In genomic region chr2:127346334-127346733, GRCm38 (mm10) we compare ENCODE assay signal across 16 mouse cellular contexts. TPM values are rescaled to one million over a fixed set of nuclear protein-coding genes. Genes with fewer than 3 reads are reported as not detected.
DNase-seq lines count a peak whose midpoint lies in the region; ATAC-seq and TF ChIP-seq lines count a peak whose summit lies in the region.
"Had no signal": no experiment of that assay in that cellular context is flagged by ENCODE, and none has a peak within 500 bp of the region (broad histone marks: within the 10 kb centered on the region; RNA-seq: fewer than 3 reads in every experiment).

No protein-coding gene starts in this region.

- intact Hi-C loops in heart, adult 2 months (cut with DNase I), result no loop called here
- intact Hi-C loops in heart, postnatal 14 days (cut with DNase I), result no loop called here

- no peaks in the 10 kb centered on the region for H3K4me1 ChIP-seq in heart, adult 2 months (ENCODE audit: control insufficient read depth, insufficient read depth, low read length)
- H3K4me1 ChIP-seq in lung, embryonic 14.5 days (ENCODE audit: insufficient read depth), result no peaks in the 10 kb centered on the region
- H3K4me1 ChIP-seq: forebrain, embryonic 13.5 days had no signal

- no peaks in the 10 kb centered on the region for H3K27me3 ChIP-seq in heart, adult 2 months (ENCODE audit: control insufficient read depth, insufficient read depth, low read length)
- H3K27me3 ChIP-seq in lung, embryonic 14.5 days (ENCODE audit: insufficient read depth, low read length), result no peaks in the 10 kb centered on the region

- H3K9me3 ChIP-seq in lung, embryonic 14.5 days (ENCODE audit: low read depth, low read length), result no peaks in the 10 kb centered on the region
- H3K9me3 ChIP-seq: forebrain, embryonic 13.5 days had no signal

- no peak overlapping the region for H3K4me3 ChIP-seq in heart, adult 2 months
- no peak overlapping the region for H3K4me3 ChIP-seq in lung, embryonic 14.5 days (ENCODE audit: low read depth, low read length)
- H3K4me3 ChIP-seq: forebrain, embryonic 13.5 days had no signal

- DNase-seq in heart, adult 2 months, result no peak
- DNase-seq in heart, postnatal 14 days, result no peak
- peak; percentile 35 for DNase-seq in lung, embryonic 14.5 days
- no peak for DNase-seq in lung, postnatal 25 days (ENCODE audit: low spot score)
- DNase-seq in induced T-regulatory cell, adult 2 months (ENCODE audit: low read depth), result peak; percentile 65
- DNase-seq in urinary bladder, postnatal 36 days (ENCODE audit: low spot score in 2 of 2), result no peak
- DNase-seq: cerebellum, adult 11 months; gastrocnemius, postnatal 14 days had no signal

- no peaks in the 10 kb centered on the region for H3K36me3 ChIP-seq in heart, adult 2 months (ENCODE audit: control insufficient read depth, insufficient read depth, low read length)
- no peaks in the 10 kb centered on the region for H3K36me3 ChIP-seq in lung, embryonic 14.5 days (ENCODE audit: insufficient read depth)

- 63% methylated on average over 1 of the region's 1 CpGs for WGBS in heart, adult 2 months
- 68% methylated on average over 1 of the region's 1 CpGs for WGBS in lung, embryonic 14.5 days

- no peak for ATAC-seq in lung, embryonic 14.5 days (ENCODE audit: insufficient read depth)
- peak; percentile 49 for ATAC-seq in CD4-positive, CD25-positive, alpha-beta regulatory T cell, adult 4 months
- no peak for ATAC-seq in erythroblast, adult 5-6 weeks (replicated peaks; ENCODE audit: low FRiP score, poor library complexity, severe bottlenecking)
- ATAC-seq: forebrain, embryonic 13.5 days had no signal

- H3K79me2 ChIP-seq in heart, adult 2 months (replicated peaks; ENCODE audit: control insufficient read depth, insufficient read depth, low read length), result no peaks in the 10 kb centered on the region

- H3K27ac ChIP-seq in heart, adult 2 months, result no peak overlapping the region
- H3K27ac ChIP-seq in lung, embryonic 14.5 days (ENCODE audit: low read depth), result no peak overlapping the region
- H3K27ac ChIP-seq: forebrain, embryonic 13.5 days had no signal

- TF ChIP-seq EP300 in heart, adult 2 months (IDR thresholded peaks at IDR 0.05; ENCODE audit: insufficient read depth, low read depth, low read length), result no peak

- H3K4me2 ChIP-seq in lung, embryonic 14.5 days, result no peak overlapping the region
- H3K4me2 ChIP-seq: forebrain, embryonic 13.5 days; midbrain, embryonic 11.5 days had no signal

- no peak for TF ChIP-seq POLR2A in heart, adult 2 months (IDR thresholded peaks at IDR 0.05; ENCODE audit: insufficient read depth, low read depth, low read length)

- H3K9ac ChIP-seq in heart, adult 2 months (ENCODE audit: low read depth, low read length), result no peak overlapping the region
- no peak overlapping the region for H3K9ac ChIP-seq in lung, embryonic 14.5 days
- H3K9ac ChIP-seq: forebrain, embryonic 13.5 days had no signal

- TF ChIP-seq CTCF in heart, adult 2 months (IDR thresholded peaks at IDR 0.05), result peak; percentile 39
- TF ChIP-seq CTCF in lung, embryonic 14.5 days (IDR thresholded peaks at IDR 0.05; ENCODE audit: low read depth), result peak; percentile 48

RNA-seq across cellular contexts. Expression of gene Astl, which starts 7.9 kb away (rescaled TPM):
- total RNA-seq in heart, adult 2 months (2021), result not detected
- not detected in 2 replicates for polyA plus RNA-seq in heart, adult 2 months (2012; rRNA removed)
- total RNA-seq in heart, postnatal 14 days (2021), result not detected
- polyA plus RNA-seq in lung, embryonic 14.5 days (2014; fragmentation: Nextera tagmentation; extraction: Ambion mirVana), result not detected in 2 replicates
- polyA plus RNA-seq in CD4-positive, CD25-positive, alpha-beta regulatory T cell, adult 4 months (2017; shearing (Covaris generic)), result under 1 TPM; 0.22 to 0.42 TPM
- total RNA-seq in erythroblast, adult 5-6 weeks (2015; ENCODE audit: low replicate concordance), result not detected in 2 replicates
- not detected in 2 replicates for total RNA-seq in erythroblast, adult 5-6 weeks (2017; ENCODE audit: low replicate concordance)
- total RNA-seq: gastrocnemius, postnatal 14 days; heart, postnatal 25 days had no signal
- polyA plus RNA-seq: forebrain, embryonic 13.5 days; liver, embryonic 16.5 days; midbrain, embryonic 11.5 days; neural tube, embryonic 14.5 days; testis, adult 2 months had no signal

RNA-seq across cellular contexts. Expression of gene Dusp2, which starts 10.4 kb away (rescaled TPM):
- under 1 TPM; 0.44 to 0.45 TPM for total RNA-seq in heart, adult 2 months (2021)
- polyA plus RNA-seq in heart, adult 2 months (2012; rRNA removed), result 0.97 and 1.1 TPM in 2 replicates
- total RNA-seq in heart, postnatal 14 days (2021), result 1 to 10 TPM; 1.0 to 4.0 TPM
- polyA plus RNA-seq in lung, embryonic 14.5 days (2014; fragmentation: Nextera tagmentation; extraction: Ambion mirVana), result 12.3 and 15.7 TPM in 2 replicates
- 10 to 100 TPM; 20.1 to 45.4 TPM for polyA plus RNA-seq in CD4-positive, CD25-positive, alpha-beta regulatory T cell, adult 4 months (2017; shearing (Covaris generic))
- 3.6 and 5.6 TPM in 2 replicates for total RNA-seq in erythroblast, adult 5-6 weeks (2015; ENCODE audit: low replicate concordance)
- 0.34 and 1.5 TPM in 2 replicates for total RNA-seq in erythroblast, adult 5-6 weeks (2017; ENCODE audit: low replicate concordance)

RNA-seq across cellular contexts. Expression of gene Adra2b, which starts 16.7 kb away (rescaled TPM):
- total RNA-seq in heart, adult 2 months (2021), result 1 to 10 TPM in 1 of 2 experiments, under 1 TPM in 1; 0.73 to 1.1 TPM
- 1.0 and 1.6 TPM in 2 replicates for polyA plus RNA-seq in heart, adult 2 months (2012; rRNA removed)
- total RNA-seq in heart, postnatal 14 days (2021), result 1 to 10 TPM; 1.4 to 1.9 TPM
- not detected in 2 replicates for polyA plus RNA-seq in lung, embryonic 14.5 days (2014; fragmentation: Nextera tagmentation; extraction: Ambion mirVana)
- polyA plus RNA-seq in CD4-positive, CD25-positive, alpha-beta regulatory T cell, adult 4 months (2017; shearing (Covaris generic)), result not detected
- total RNA-seq in erythroblast, adult 5-6 weeks (2015; ENCODE audit: low replicate concordance), result not detected in 2 replicates
- not detected in 2 replicates for total RNA-seq in erythroblast, adult 5-6 weeks (2017; ENCODE audit: low replicate concordance)

Comparison
In these comparisons a context has a peak if more than half of its experiments do, and no peak if none do; other contexts are left out.
1. DNase-seq: peak in lung, embryonic 14.5 days (single experiment) and induced T-regulatory cell, adult 2 months (single experiment); none in heart, adult 2 months (0 of 2), heart, postnatal 14 days (0 of 2), lung, postnatal 25 days (single experiment) and urinary bladder, postnatal 36 days (0 of 2).